Mouse (Mus musculus) lung, postnatal 0 days (tissue): ENCODE data around the gene 5830473C10Rik.

ENCODE experiments used
- CTCF ChIP-seq: IDR thresholded peaks from 2 replicates; pipeline ENCODE4 v1.5.1; 2016; ENCODE audit warnings: antibody characterized with exemption, mild to moderate bottlenecking
- EP300 ChIP-seq: IDR thresholded peaks from 2 replicates; pipeline ENCODE4 v1.6.1; 2016; ENCODE audit warnings: antibody characterized with exemption, mild to moderate bottlenecking, control low read depth

DNA sequence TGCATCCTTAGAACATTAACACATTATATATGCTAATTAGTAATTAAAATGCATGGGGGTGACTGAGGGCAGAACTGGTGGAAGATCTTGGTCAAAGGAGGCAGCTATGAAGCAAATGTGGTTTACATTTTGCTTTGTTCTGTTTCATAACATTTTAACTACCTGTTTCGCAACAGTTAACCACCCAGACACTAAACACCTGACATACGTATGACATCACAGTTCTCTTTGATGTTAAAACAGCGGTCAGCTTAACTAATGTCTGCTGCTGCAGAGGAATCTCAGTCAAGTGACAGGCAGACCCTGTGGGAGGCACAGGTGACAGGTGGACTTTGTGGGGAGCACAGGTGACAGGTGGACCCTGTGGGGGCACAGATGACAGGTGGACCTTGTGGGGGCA is 57.0 kb downstream of the 5830473C10Rik start:
- TF ChIP-seq CTCF (no peak), EP300 (no peak)
